9 mouse cellular contexts compared by ENCODE assay signal in genomic region chr2:31785074-31785473, GRCm38 (mm10). TPM values are rescaled to one million over a fixed set of nuclear protein-coding genes. Genes with fewer than 3 reads are reported as not detected.
DNase-seq lines count a peak whose midpoint lies in the region; ATAC-seq lines count a peak whose summit lies in the region.
"Had no signal": no experiment of that assay in that cellular context is flagged by ENCODE, and none has a peak within 500 bp of the region (broad histone marks: within the 10 kb centered on the region; RNA-seq: fewer than 3 reads in every experiment).

No protein-coding gene starts in this region.

- no peaks in the 10 kb centered on the region for H3K4me1 ChIP-seq in embryonic facial prominence, embryonic 14.5 days (ENCODE audit: control insufficient read depth, insufficient read depth, low read length)

- no peaks in the 10 kb centered on the region for H3K27me3 ChIP-seq in embryonic facial prominence, embryonic 14.5 days (replicated peaks; ENCODE audit: control insufficient read depth, insufficient read depth, low read length)

- intact Hi-C loops in heart, postnatal 25 days (cut with DNase I) = loop anchor here (1.0 to 5.0 kb wide), 2 partner anchors 102 to 127 kb away; no protein-coding TSS in a partner anchor

- no peaks in the 10 kb centered on the region for H3K9me3 ChIP-seq in embryonic facial prominence, embryonic 14.5 days (ENCODE audit: control insufficient read depth, low read length)

- H3K4me2 ChIP-seq in embryonic facial prominence, embryonic 14.5 days (ENCODE audit: low read depth, low read length) = no peak overlapping the region

- no peak overlapping the region for H3K9ac ChIP-seq in embryonic facial prominence, embryonic 14.5 days (ENCODE audit: low read depth, low read length)

- H3K4me3 ChIP-seq in embryonic facial prominence, embryonic 14.5 days (ENCODE audit: low read depth, low read length) = no peak overlapping the region

- DNase-seq in adrenal gland, postnatal 36 days = peak; percentile 69 to 78
- DNase-seq in embryonic facial prominence, embryonic 14.5 days (ENCODE audit: low spot score) = peak; percentile 89
- DNase-seq in heart, postnatal 25 days (ENCODE audit: low spot score) = peak; percentile 42
- peak; percentile 90 for DNase-seq in layer of hippocampus, adult 11-12 months (ENCODE audit: low spot score)
- peak; percentile 78 to 86 for DNase-seq in lung, adult 18-20 months
- DNase-seq in retina, postnatal 1 day = peak; percentile 87
- DNase-seq in thymus, postnatal 25 days = peak; percentile 80

- H3K27ac ChIP-seq in embryonic facial prominence, embryonic 14.5 days (replicated peaks; ENCODE audit: low read depth, low read length) = no peak overlapping the region

- 39% methylated on average over 9 of the region's 9 CpGs for WGBS in embryonic facial prominence, embryonic 14.5 days

- peak; percentile 61 for ATAC-seq in CD4-positive, CD25-positive, alpha-beta regulatory T cell, adult 4 months
- peak; percentile 56; the same call in 1 of the 2 replicates for ATAC-seq in embryonic facial prominence, embryonic 14.5 days (ENCODE audit: low read depth)

- peaks cover 94% of the 10 kb centered on the region for H3K36me3 ChIP-seq in embryonic facial prominence, embryonic 14.5 days (ENCODE audit: control insufficient read depth, insufficient read depth, low read length)

RNA-seq across cellular contexts. Expression of gene Qrfp, which starts 25.3 kb away (rescaled TPM):
- polyA plus RNA-seq in CD4-positive, CD25-positive, alpha-beta regulatory T cell, adult 4 months (2017; shearing (Covaris generic)) = under 1 TPM; 0.11 to 0.20 TPM
- total RNA-seq in adrenal gland, postnatal 36 days (2021) = not detected
- 0.10 and 0.22 TPM in 2 replicates for polyA plus RNA-seq in embryonic facial prominence, embryonic 14.5 days (2014; fragmentation: Nextera tagmentation; extraction: Ambion mirVana)
- total RNA-seq in heart, postnatal 25 days (2021) = not detected
- total RNA-seq: gastrocnemius, postnatal 36 days had no signal
